Mouse (Mus musculus) brain, embryonic 14.5 days (tissue): ENCODE data around the gene Crebrf. TPM values are rescaled to one million over a fixed set of nuclear protein-coding genes. Genes with fewer than 3 reads are reported as not detected.

Experiments
- DNase-seq: peaks from one replicate; pipeline ENCODE4 v3.0.0-alpha.2; 2011; ENCODE audit warnings: low read depth
- CTCF ChIP-seq: fragments of 200-500 bp; IDR thresholded peaks from 2 replicates; pipeline ENCODE4 v1.5.1; 2012; ENCODE audit warnings: inconsistent platforms, mild to moderate bottlenecking, moderate library complexity, borderline replicate concordance; ENCODE audit not compliant: insufficient read depth, insufficient read length; ENCODE audit errors: extremely low read depth
- POLR2A ChIP-seq: fragments of 200-500 bp; IDR thresholded peaks from 2 replicates; pipeline ENCODE4 v1.6.1; 2012; ENCODE audit warnings: mild to moderate bottlenecking, inconsistent platforms, borderline replicate concordance; ENCODE audit not compliant: poor library complexity, insufficient read depth, insufficient read length, severe bottlenecking; ENCODE audit errors: extremely low read depth
- polyA plus RNA-seq: library from polyadenylated mRNA; depleted of rRNA; stranded (reverse); fragments of >200 nt; gene quantifications from 2 replicates; pipeline ENCODE4 v1.2.3, GENCODE M21; 2012; rRNA removed

The Crebrf gene
- polyA plus RNA-seq, result 9.9 and 10.2 TPM in 2 replicates

- no peak for TF ChIP-seq CTCF
- TF ChIP-seq POLR2A, result peak; percentile 36; the same call in 1 of the 2 replicates
- peak; percentile 99 for DNase-seq
Measured at GRCm38 (mm10) chr17:26715271-26715758, at the start of gene Crebrf. TSS of gene Crebrf (plus strand) at chr17:26715650.

DNA sequence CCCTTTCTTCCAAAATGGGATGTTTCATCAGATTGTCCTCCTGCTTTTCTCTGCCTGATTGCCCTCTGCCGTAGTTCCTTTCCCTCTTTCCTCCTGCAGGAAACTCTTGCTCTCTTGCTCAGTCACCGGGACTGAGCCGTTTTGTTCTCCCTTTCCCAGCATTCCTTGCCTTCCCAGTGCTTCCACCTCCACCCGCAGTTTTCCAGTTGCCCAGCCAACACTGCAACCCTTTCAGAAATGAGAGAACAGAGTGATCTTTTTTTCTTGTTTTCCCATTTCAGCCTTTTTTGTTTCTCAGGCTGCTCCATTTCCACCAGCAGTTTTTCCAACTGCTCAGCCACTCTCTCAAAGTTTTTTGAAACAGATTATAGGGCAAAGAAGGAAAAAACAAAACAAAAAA lies 44.2 kb upstream of the Crebrf start:
- no peak for DNase-seq

GRCm38 (mm10) chr17:26675845-26676244 lies 39.6 kb upstream of the Crebrf start:
- TF ChIP-seq POLR2A (no peak), CTCF (no peak)
- no peak for DNase-seq

More for the DNA sequence above, 44.2 kb upstream of the Crebrf start:
- no peak for TF ChIP-seq POLR2A
- TF ChIP-seq CTCF, result no peak

GRCm38 (mm10) chr17:26676252-26676615 lies 39.2 kb upstream of the Crebrf start:
- TF ChIP-seq CTCF, result no peak
- TF ChIP-seq POLR2A, result peak; percentile 61; the same call in 1 of the 2 replicates
- peak; percentile 95 for DNase-seq

DNA sequence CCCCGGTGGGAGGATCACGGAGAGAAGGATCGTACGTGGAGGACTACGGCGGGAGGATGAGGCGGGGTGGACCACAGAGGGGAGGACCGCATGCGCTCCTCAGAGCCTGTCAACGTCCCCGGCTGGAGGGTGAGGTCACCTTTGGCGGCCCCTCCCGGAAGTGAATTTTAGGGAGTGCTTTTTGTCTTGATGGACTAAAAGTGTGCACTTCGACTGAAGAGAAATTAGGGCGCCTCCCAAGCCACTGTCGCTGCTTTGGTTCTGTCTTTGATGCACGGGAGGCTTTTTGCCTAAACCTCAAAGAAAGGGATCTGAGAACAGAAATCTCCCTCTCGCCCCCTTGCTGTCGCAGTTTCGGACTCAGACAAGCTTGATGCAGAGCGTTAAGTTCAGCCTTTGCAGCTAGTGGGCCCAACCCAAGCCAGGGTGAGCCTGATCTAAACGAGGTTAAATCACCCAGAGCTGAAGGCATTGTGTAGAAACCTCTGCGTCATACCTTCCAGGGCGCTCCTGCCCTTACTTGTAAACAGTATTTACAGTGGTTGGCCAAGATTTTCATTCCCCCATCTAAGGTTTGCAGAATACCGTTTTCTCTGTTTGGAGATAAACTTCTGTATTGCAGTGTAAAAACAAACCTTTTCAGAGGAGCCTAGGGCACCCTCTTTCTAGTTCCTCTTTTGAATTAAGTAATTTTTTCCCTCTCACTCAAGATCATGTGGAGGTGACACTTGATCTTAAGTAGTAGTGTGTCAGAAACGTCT lies 38.7 kb upstream of the Crebrf start:
- TF ChIP-seq POLR2A (no peak), CTCF (no peak)

DNA sequence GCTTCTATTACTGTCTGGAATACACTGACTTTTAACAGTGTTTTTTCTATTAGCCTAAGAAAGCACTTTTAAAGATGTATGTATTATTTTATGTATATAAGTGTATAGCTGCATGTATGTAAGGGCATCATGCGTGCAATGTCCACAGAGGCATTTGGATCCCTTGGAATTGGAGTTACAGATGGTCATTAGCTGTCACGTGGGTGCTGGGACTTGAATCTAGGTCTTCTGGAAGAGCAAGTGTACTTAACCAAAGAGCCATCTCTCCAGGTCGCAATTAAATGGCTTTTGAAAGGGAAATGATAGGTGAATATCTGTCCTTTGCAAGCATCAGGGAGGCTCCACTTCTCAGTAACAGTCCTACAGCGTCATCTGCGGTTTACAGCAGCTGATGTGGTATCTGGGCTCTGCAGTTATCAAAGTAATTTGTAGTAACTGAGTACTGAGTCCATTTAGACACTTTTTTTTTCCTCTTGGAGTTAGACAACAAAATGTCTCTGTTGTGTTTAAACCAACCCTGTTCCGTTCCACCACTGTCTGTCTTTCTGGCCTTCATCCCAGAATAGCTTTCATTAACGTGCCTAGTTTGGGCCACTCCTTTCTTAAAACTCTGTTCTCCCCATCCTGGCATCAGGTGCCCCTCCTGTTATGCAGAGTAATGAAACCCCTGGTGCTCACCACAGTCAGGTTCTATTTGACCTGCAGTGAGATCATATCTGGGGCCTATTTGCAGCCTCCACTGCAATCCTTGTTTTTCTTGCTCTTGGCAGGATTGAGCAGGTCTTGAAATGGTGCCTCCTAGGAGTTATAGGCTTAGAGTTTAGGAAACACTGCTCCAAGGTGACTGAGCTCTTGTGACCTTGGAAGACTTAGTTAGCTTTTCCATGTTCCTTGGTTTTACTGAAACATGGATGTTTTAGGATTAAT lies 37.5 kb upstream of the Crebrf start:
- no peak for TF ChIP-seq POLR2A
- TF ChIP-seq CTCF, result no peak
- no peak for DNase-seq

More for the DNA sequence above, 38.7 kb upstream of the Crebrf start:
- no peak for DNase-seq

DNA sequence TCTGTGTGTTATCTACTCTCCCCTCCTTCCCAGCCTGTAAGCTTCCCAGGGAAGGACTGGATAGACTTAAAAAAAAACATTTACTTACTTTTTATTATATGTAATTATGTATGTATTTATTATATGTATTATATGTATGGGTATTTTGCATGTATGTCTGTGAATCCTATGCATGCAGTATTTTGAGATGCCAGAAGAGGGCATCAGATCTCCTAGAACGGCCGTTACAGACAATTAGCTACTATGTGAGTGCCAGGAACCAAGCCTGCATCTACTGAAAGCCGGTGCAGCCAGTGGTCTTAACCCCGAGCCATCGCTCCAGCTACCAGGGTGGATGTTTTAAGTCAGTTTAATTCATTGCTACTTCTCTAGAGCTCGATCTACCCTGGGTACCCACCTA lies 34.2 kb upstream of the Crebrf start:
- TF ChIP-seq POLR2A (no peak), CTCF (no peak)
- DNase-seq, result no peak

- no peak for TF ChIP-seq CTCF
- TF ChIP-seq POLR2A, result no peak
- DNase-seq, result no peak
Measured at GRCm38 (mm10) chr17:26686334-26687000, 29.0 kb upstream of the Crebrf start.

DNA sequence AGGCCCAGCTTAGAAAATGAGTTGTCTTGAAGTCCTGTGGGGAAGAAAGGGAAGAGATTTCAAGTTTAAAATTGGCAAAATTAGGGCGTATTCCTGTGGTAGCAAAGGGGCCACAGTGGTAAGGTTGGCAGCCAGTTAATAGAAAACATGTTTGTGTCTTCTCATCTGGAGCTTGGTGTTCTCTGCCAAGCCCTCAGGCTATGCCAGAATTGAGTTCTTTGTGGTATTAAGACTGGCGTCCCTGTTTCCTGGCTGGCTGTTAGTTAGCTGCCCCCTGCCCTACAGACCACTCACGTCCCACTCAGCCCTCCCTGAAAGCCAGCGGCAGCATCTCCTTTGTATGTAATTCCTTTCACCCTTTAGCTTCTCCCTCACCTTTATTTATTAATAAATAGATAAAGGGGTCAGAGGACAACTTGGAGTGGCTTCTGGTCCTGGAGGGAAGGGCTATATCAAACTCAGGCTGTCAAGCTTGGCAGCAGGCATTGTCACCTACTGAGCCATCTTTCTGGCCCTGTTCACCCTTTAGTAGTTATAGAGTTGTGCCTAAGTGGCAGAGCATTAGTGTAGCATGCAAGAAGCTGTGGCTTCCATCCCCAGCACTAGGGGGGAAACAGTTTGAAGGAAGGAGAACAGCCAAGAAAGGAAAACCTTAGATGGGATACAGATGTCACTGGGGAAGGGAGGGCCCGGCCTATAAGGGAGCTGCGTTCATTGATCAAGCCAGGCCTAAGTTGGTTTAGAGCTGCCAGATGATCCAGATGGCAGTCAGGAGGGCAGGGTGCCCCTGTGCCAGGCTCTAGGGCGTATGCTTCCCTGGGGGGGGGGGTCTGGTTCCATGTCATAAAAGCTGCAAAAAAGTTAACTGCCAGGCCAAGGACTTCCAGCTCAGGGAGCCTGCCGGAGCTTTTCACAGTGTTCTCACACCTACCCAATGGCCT lies 26.4 kb upstream of the Crebrf start:
- TF ChIP-seq POLR2A, result no peak
- no peak for TF ChIP-seq CTCF
- peak; percentile 93 for DNase-seq

DNA sequence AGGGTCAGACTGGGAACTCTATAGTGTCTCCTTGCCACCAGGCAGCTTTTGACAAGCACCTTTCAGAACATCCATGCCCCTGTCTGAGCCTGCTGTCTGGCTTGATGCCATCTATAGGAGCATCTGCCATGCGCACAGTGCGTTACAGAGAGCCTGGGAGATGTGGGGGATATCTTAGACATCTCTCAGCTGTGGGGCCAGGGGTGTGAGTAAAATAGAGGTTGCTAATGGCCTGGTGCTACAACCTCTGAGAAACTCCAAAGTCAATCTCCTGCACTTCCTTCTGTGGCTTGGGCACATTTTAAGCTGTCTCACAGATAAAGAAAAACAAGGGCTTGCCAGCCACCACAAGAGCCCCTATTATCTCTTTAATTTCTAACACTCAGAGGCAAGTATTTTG lies 25.6 kb upstream of the Crebrf start:
- no peak for TF ChIP-seq POLR2A
- no peak for TF ChIP-seq CTCF
- peak; percentile 50 for DNase-seq
